Mouse (Mus musculus) left cerebral cortex, postnatal 14 days (tissue): ENCODE results near the gene Olfml3. TPM values are rescaled to one million over a fixed set of nuclear protein-coding genes. Genes with fewer than 3 reads are reported as not detected.

ENCODE experiments used
- total RNA-seq, 2 experiments: library from RNA; stranded (reverse); gene quantifications; 2 replicates each; pipeline ENCODE4 v1.2.3; 2021

The Olfml3 gene
- total RNA-seq, 2 experiments from 2014 or later = 12.2 to 14.2 TPM

Other genes starting within 250 kb of the Olfml3 start
- gene Syt6, start 162.8 kb downstream of the Olfml3 start, total RNA-seq = 10 to 100 TPM; 12.6 to 19.3 TPM
- gene Atg4a-ps, start 91.9 kb downstream of the Olfml3 start, total RNA-seq = 1 to 10 TPM in 1 of 2 experiments, not detected in 1; 1.5 TPM
- not detected for gene Gm10964, start 1.4 kb upstream of the Olfml3 start, total RNA-seq
- 10 to 100 TPM; 77.1 to 88.6 TPM for gene Hipk1, start 53.6 kb upstream of the Olfml3 start, total RNA-seq
- 1 to 10 TPM; 5.5 to 7.2 TPM for gene Dclre1b, start 71.4 kb upstream of the Olfml3 start, total RNA-seq
- 10 to 100 TPM; 12.8 to 13.4 TPM for gene Ap4b1, start 71.5 kb upstream of the Olfml3 start, total RNA-seq
- gene Gm43064, start 71.6 kb upstream of the Olfml3 start, total RNA-seq = under 1 TPM in 1 of 2 experiments, not detected in 1; 0.62 TPM
- gene Bcl2l15, start 94.6 kb upstream of the Olfml3 start, total RNA-seq = under 1 TPM; 0.36 to 0.66 TPM
- under 1 TPM; 0.89 to 0.92 TPM for gene Ptpn22, start 121.8 kb upstream of the Olfml3 start, total RNA-seq
- 10 to 100 TPM; 18.0 to 18.4 TPM for gene Rsbn1, start 176.1 kb upstream of the Olfml3 start, total RNA-seq
- gene Phtf1, start 230.1 kb upstream of the Olfml3 start, total RNA-seq = 10 to 100 TPM; 45.5 to 46.2 TPM